ENCODE assay signal across 29 mouse cellular contexts in genomic region chr8:106152876-106153275, GRCm38 (mm10). TPM values are rescaled to one million over a fixed set of nuclear protein-coding genes. Genes with fewer than 3 reads are reported as not detected.
A peak's percentile ranks its signal among the peaks of the same experiment; 100 is the strongest.
DNase-seq lines count a peak whose midpoint lies in the region; ATAC-seq and TF ChIP-seq lines count a peak whose summit lies in the region.
"Had no signal": no experiment of that assay in that cellular context is flagged by ENCODE, and none has a peak within 500 bp of the region (broad histone marks: within the 10 kb centered on the region; RNA-seq: fewer than 3 reads in every experiment).

No protein-coding gene starts in this region.

- no peak overlapping the region for H3K4me2 ChIP-seq in kidney, embryonic 15.5 days
- no peak overlapping the region for H3K4me2 ChIP-seq in kidney, embryonic 16.5 days (replicated peaks; ENCODE audit: low read depth, low read length)
- H3K4me2 ChIP-seq in liver, postnatal 0 days (ENCODE audit: low read depth, low read length): peak overlapping the region; percentile 1; the same call in 1 of the 2 replicates
- H3K4me2 ChIP-seq: embryonic facial prominence, embryonic 15.5 days; forebrain, embryonic 15.5 days; hindbrain, embryonic 15.5 days; limb, embryonic 15.5 days; lung, embryonic 15.5 days; midbrain, embryonic 13.5 days; stomach, embryonic 15.5 days had no signal

- DNase-seq in 416B (ENCODE audit: low read depth): peak; percentile 72
- DNase-seq in liver, postnatal 0 days: no peak
- no peak for DNase-seq in spleen, postnatal 10 days (ENCODE audit: low spot score in 2 of 2)
- no peak for DNase-seq in MN1 (ENCODE audit: low spot score)
- DNase-seq in urinary bladder, postnatal 10 days (ENCODE audit: low spot score): no peak
- DNase-seq: adrenal gland, postnatal 10 days; B cell, adult 2 months; cerebellum, adult 8-10 months; gastrocnemius, postnatal 14 days; heart, adult 2 months; heart, postnatal 4 days; kidney, adult 2 months; kidney, postnatal 14 days; left cerebral cortex, postnatal 4 days; lung, postnatal 36 days; right cerebral cortex, postnatal 25 days; thymus, postnatal 36 days had no signal

- TF ChIP-seq EP300 in liver, postnatal 0 days (IDR thresholded peaks at IDR 0.05; ENCODE audit: low read depth): no peak

- TF ChIP-seq CTCF in liver, postnatal 0 days (IDR thresholded peaks at IDR 0.05; ENCODE audit: low read depth): no peak

- no peaks in the 10 kb centered on the region for H3K27me3 ChIP-seq in kidney, embryonic 15.5 days
- no peaks in the 10 kb centered on the region for H3K27me3 ChIP-seq in kidney, embryonic 16.5 days (ENCODE audit: insufficient read depth, low read length)
- H3K27me3 ChIP-seq in liver, postnatal 0 days (ENCODE audit: insufficient read depth, low read length): no peaks in the 10 kb centered on the region
- H3K27me3 ChIP-seq: CH12.LX; embryonic facial prominence, embryonic 15.5 days; forebrain, embryonic 15.5 days; hindbrain, embryonic 15.5 days; limb, embryonic 15.5 days; lung, embryonic 15.5 days; midbrain, embryonic 13.5 days; stomach, embryonic 15.5 days had no signal

- 0 out of 2 replicates have a peak overlapping the region, but pooled peaks have one; percentile 3 for H3K27ac ChIP-seq in kidney, embryonic 15.5 days
- H3K27ac ChIP-seq in kidney, embryonic 16.5 days (ENCODE audit: low read length): no peak overlapping the region
- H3K27ac ChIP-seq in liver, postnatal 0 days (ENCODE audit: low read depth): no peak overlapping the region
- H3K27ac ChIP-seq: embryonic facial prominence, embryonic 15.5 days; forebrain, embryonic 15.5 days; heart, adult 2 months; hindbrain, embryonic 15.5 days; limb, embryonic 15.5 days; lung, embryonic 15.5 days; midbrain, embryonic 13.5 days; stomach, embryonic 15.5 days had no signal

- no peak overlapping the region for H3K9ac ChIP-seq in kidney, embryonic 15.5 days
- H3K9ac ChIP-seq in kidney, embryonic 16.5 days (replicated peaks; ENCODE audit: low read length): no peak overlapping the region
- H3K9ac ChIP-seq in liver, postnatal 0 days (replicated peaks): no peak overlapping the region
- H3K9ac ChIP-seq: embryonic facial prominence, embryonic 15.5 days; forebrain, embryonic 15.5 days; hindbrain, embryonic 15.5 days; limb, embryonic 15.5 days; lung, embryonic 15.5 days; midbrain, embryonic 13.5 days; stomach, embryonic 15.5 days had no signal

- no peak for ATAC-seq in kidney, embryonic 15.5 days (replicated peaks; ENCODE audit: low FRiP score)
- no peak for ATAC-seq in kidney, embryonic 16.5 days (ENCODE audit: low FRiP score, low TSS enrichment)
- ATAC-seq in common myeloid progenitor, adult 5-6 weeks (replicated peaks; ENCODE audit: low read depth, poor library complexity, severe bottlenecking): peak; percentile 24; the same call in 1 of the 2 replicates
- no peak for ATAC-seq in liver, postnatal 0 days
- ATAC-seq: forebrain, embryonic 15.5 days; midbrain, embryonic 13.5 days had no signal

- 70% methylated on average over 4 of the region's 4 CpGs for WGBS in kidney, embryonic 15.5 days
- WGBS in kidney, embryonic 16.5 days: 61% methylated on average over 4 of the region's 4 CpGs
- WGBS in liver, postnatal 0 days (ENCODE audit: insufficient replicate concordance): 31% methylated on average over 4 of the region's 4 CpGs

- H3K4me1 ChIP-seq in kidney, embryonic 15.5 days: peaks cover 10% of the 10 kb centered on the region
- peaks cover 18% of the 10 kb centered on the region for H3K4me1 ChIP-seq in kidney, embryonic 16.5 days (ENCODE audit: insufficient read depth, low read length)
- H3K4me1 ChIP-seq in liver, postnatal 0 days (ENCODE audit: insufficient read depth): peaks cover 10% of the 10 kb centered on the region; the same call in 1 of the 2 replicates

- H3K36me3 ChIP-seq in kidney, embryonic 15.5 days: peaks cover 21% of the 10 kb centered on the region
- H3K36me3 ChIP-seq in kidney, embryonic 16.5 days (ENCODE audit: insufficient read depth, low read length): peaks cover under 1% of the 10 kb centered on the region; the same call in 1 of the 2 replicates
- 0 out of 2 replicates have a peak, but pooled peaks cover 5% of the 10 kb centered on the region for H3K36me3 ChIP-seq in liver, postnatal 0 days (replicated peaks; ENCODE audit: insufficient read depth, low read length)
- H3K36me3 ChIP-seq: G1E; stomach, embryonic 15.5 days had no signal

- no peaks in the 10 kb centered on the region for H3K9me3 ChIP-seq in kidney, embryonic 15.5 days (replicated peaks)
- H3K9me3 ChIP-seq in kidney, embryonic 16.5 days (ENCODE audit: low read length): no peaks in the 10 kb centered on the region
- no peaks in the 10 kb centered on the region for H3K9me3 ChIP-seq in liver, postnatal 0 days (ENCODE audit: low read length)
- H3K9me3 ChIP-seq: embryonic facial prominence, embryonic 15.5 days; forebrain, embryonic 15.5 days; G1E; hindbrain, embryonic 15.5 days; limb, embryonic 15.5 days; lung, embryonic 15.5 days; midbrain, embryonic 13.5 days; stomach, embryonic 15.5 days had no signal

- no peak overlapping the region for H3K4me3 ChIP-seq in kidney, embryonic 15.5 days (replicated peaks)
- no peak overlapping the region for H3K4me3 ChIP-seq in kidney, embryonic 16.5 days (ENCODE audit: low read length)
- no peak overlapping the region for H3K4me3 ChIP-seq in liver, postnatal 0 days (ENCODE audit: low read depth, low read length)
- H3K4me3 ChIP-seq: embryonic facial prominence, embryonic 15.5 days; forebrain, embryonic 15.5 days; heart, adult 2 months; hindbrain, embryonic 15.5 days; limb, embryonic 15.5 days; lung, embryonic 15.5 days; midbrain, embryonic 13.5 days; stomach, embryonic 15.5 days had no signal

RNA-seq across cellular contexts. Expression of gene Pla2g15, which starts 2.7 kb away (rescaled TPM):
- 12.4 and 13.9 TPM in 2 replicates for polyA plus RNA-seq in kidney, embryonic 15.5 days (2015; fragmentation: Nextera tagmentation; extraction: Ambion mirVana)
- polyA plus RNA-seq in kidney, embryonic 16.5 days (2015; fragmentation: Nextera tagmentation; extraction: Ambion mirVana): 14.9 and 15.6 TPM in 2 replicates
- 11.2 and 13.3 TPM in 2 replicates for total RNA-seq in common myeloid progenitor, adult 5-6 weeks (2017)
- 7.2 and 7.7 TPM in 2 replicates for polyA plus RNA-seq in liver, postnatal 0 days (2015; fragmentation: Nextera tagmentation; extraction: Ambion mirVana)

RNA-seq across cellular contexts. Expression of gene Slc7a6, which starts 15.8 kb away (rescaled TPM):
- 52.7 and 57.3 TPM in 2 replicates for polyA plus RNA-seq in kidney, embryonic 15.5 days (2015; fragmentation: Nextera tagmentation; extraction: Ambion mirVana)
- polyA plus RNA-seq in kidney, embryonic 16.5 days (2015; fragmentation: Nextera tagmentation; extraction: Ambion mirVana): 49.9 and 52.4 TPM in 2 replicates
- 24.0 and 28.2 TPM in 2 replicates for total RNA-seq in common myeloid progenitor, adult 5-6 weeks (2017)
- polyA plus RNA-seq in liver, postnatal 0 days (2015; fragmentation: Nextera tagmentation; extraction: Ambion mirVana): 2.6 and 3.2 TPM in 2 replicates

RNA-seq across cellular contexts. Expression of gene Esrp2, which starts 16.1 kb away (rescaled TPM):
- polyA plus RNA-seq in kidney, embryonic 15.5 days (2015; fragmentation: Nextera tagmentation; extraction: Ambion mirVana): 14.9 and 15.8 TPM in 2 replicates
- 24.3 and 28.5 TPM in 2 replicates for polyA plus RNA-seq in kidney, embryonic 16.5 days (2015; fragmentation: Nextera tagmentation; extraction: Ambion mirVana)
- total RNA-seq in common myeloid progenitor, adult 5-6 weeks (2017): not detected in 2 replicates
- polyA plus RNA-seq in liver, postnatal 0 days (2015; fragmentation: Nextera tagmentation; extraction: Ambion mirVana): 24.0 and 26.7 TPM in 2 replicates
- total RNA-seq: G1E; gastrocnemius, postnatal 14 days; left cerebral cortex, postnatal 4 days had no signal
- polyA plus RNA-seq: G1E had no signal

RNA-seq across cellular contexts. Expression of gene Slc7a6os, which starts 57.9 kb away (rescaled TPM):
- 36.3 and 37.2 TPM in 2 replicates for polyA plus RNA-seq in kidney, embryonic 15.5 days (2015; fragmentation: Nextera tagmentation; extraction: Ambion mirVana)
- polyA plus RNA-seq in kidney, embryonic 16.5 days (2015; fragmentation: Nextera tagmentation; extraction: Ambion mirVana): 32.2 and 32.4 TPM in 2 replicates
- 36.8 and 50.1 TPM in 2 replicates for total RNA-seq in common myeloid progenitor, adult 5-6 weeks (2017)
- polyA plus RNA-seq in liver, postnatal 0 days (2015; fragmentation: Nextera tagmentation; extraction: Ambion mirVana): 12.1 and 12.5 TPM in 2 replicates

RNA-seq across cellular contexts. Expression of gene Prmt7, which starts 57.9 kb away (rescaled TPM):
- 50.7 and 51.8 TPM in 2 replicates for polyA plus RNA-seq in kidney, embryonic 15.5 days (2015; fragmentation: Nextera tagmentation; extraction: Ambion mirVana)
- polyA plus RNA-seq in kidney, embryonic 16.5 days (2015; fragmentation: Nextera tagmentation; extraction: Ambion mirVana): 54.8 and 55.3 TPM in 2 replicates
- 44.0 and 51.4 TPM in 2 replicates for total RNA-seq in common myeloid progenitor, adult 5-6 weeks (2017)
- polyA plus RNA-seq in liver, postnatal 0 days (2015; fragmentation: Nextera tagmentation; extraction: Ambion mirVana): 10.4 and 11.0 TPM in 2 replicates

Comparison
In these comparisons a context has a peak if more than half of its experiments do, and no peak if none do; other contexts are left out.
1. RNA of gene Slc7a6, which starts 15.8 kb away (polyA plus RNA-seq): 52.7 to 57.3 TPM in kidney, embryonic 15.5 days and 49.9 to 52.4 TPM in kidney, embryonic 16.5 days; 2.6 to 3.2 TPM in liver, postnatal 0 days; every median in the first group is over 10 times any median in the second.